Mouse (Mus musculus) c-Kit-positive CD71-positive TER-119-negative erythroid progenitor cells, embryonic 14.5 days (primary cell): Measurements from ENCODE around the gene Amotl1.

ENCODE experiments used
- DNase-seq: peaks from one replicate; pipeline ENCODE4 v3.0.0-alpha.2; 2013; ENCODE audit warnings: low read depth

Amotl1 gene

GRCm38 (mm10) chr9:14641310-14642067, 3.4 kb downstream of the Amotl1 start:
- DNase-seq: no peak

DNA sequence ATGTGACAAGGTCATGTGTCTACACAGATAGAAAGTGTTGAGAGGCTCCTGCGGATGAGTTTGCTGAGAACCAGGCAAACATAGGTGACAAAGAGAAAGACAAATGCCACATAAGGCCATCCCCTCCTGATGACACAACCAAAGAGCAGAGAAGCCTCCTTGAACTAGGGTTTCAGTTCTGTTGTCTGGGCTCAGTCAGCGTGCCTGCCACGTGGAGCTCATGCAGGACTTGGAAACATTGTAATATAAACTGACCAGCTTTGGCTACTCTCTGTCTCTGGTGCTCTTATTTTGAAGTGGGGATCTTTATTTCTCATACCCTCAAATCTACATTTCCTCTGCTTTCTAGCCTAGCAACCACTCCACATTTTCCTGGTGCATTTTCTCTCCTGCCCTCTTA, 8.6 kb downstream of the Amotl1 start:
- no peak for DNase-seq

- DNase-seq: no peak
Measured at GRCm38 (mm10) chr9:14635551-14635950, 9.3 kb downstream of the Amotl1 start.

- DNase-seq: no peak
Measured at GRCm38 (mm10) chr9:14634155-14634554, 10.7 kb downstream of the Amotl1 start.

GRCm38 (mm10) chr9:14632365-14633163, 12.3 kb downstream of the Amotl1 start:
- DNase-seq: no peak

DNA sequence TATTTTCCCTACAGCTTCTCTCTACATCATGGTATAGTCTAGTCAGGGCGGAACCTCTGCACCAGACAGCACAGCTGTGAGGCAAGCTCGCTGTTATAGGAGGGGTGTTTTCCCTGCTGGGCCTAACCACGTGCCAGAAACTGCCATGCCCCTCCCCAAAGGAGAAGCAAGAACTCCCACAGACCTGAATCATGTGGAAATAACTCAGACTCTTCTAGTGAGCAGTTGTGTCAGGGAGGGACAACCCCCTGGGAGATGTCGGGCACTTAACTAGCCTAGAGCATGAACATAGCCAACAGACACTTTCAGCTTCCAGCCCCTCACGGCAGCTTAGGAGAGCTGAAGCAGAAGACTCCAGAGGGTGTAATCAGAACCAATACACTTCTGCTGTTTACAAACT, 13.1 kb downstream of the Amotl1 start:
- DNase-seq: no peak

GRCm38 (mm10) chr9:14627525-14627924, 17.3 kb downstream of the Amotl1 start:
- DNase-seq: no peak

GRCm38 (mm10) chr9:14625961-14626360, 18.9 kb downstream of the Amotl1 start:
- no peak for DNase-seq

- DNase-seq: no peak
Measured at GRCm38 (mm10) chr9:14625024-14625423, 19.8 kb downstream of the Amotl1 start.

- DNase-seq: no peak
Measured at GRCm38 (mm10) chr9:14623928-14624327, 20.9 kb downstream of the Amotl1 start.

- DNase-seq: no peak
Measured at GRCm38 (mm10) chr9:14623250-14623649, 21.6 kb downstream of the Amotl1 start.

- no peak for DNase-seq
Measured at GRCm38 (mm10) chr9:14622848-14623247, 22.0 kb downstream of the Amotl1 start.

GRCm38 (mm10) chr9:14620107-14620506, 24.7 kb downstream of the Amotl1 start:
- no peak for DNase-seq

DNA sequence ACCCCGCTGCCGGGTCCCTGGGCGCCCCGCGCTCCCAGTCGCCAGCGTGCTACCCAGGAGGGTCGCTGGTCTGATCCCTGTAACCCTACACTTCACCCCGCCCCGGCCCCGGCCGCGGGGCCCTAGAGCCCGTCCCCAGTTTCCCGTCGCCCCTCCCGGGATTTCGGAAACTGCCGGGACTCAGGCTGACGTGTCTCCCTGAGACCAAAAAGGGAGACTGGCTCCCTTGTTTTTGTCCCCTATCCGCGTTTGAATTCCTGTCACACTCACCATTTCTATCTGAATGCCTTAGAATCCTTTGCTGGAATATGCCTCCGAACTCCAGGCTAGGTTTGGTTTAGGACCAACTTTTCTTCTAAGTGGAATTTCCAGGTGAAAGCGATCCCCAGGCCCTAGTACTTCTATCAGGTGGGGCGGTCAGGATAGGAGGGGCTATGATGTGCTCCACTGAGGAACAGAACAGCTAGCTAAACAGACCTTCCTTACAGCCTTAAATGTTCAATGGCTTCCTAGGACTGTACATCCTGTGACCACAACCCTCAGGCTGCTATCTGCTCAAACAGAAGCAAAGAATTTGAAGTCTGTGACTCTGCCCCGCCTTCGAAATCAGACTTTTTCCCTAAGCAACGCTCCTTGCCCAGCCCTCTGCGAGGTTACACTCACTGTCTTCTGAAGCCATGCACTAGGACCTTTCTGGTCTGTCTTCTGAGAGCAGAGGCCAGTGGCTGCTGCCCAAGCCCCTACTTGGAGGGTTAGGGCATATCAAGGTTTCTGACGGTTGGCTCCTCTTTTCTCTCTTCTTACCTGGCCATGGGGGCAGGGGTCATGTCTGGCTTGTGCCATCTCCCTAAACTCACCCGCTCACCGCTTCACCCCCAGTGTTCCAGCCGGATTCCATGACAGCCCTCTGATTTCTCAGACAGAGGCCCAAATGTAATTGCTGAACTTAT, 29.6 kb downstream of the Amotl1 start:
- no peak for DNase-seq

GRCm38 (mm10) chr9:14614205-14614930, 30.5 kb downstream of the Amotl1 start:
- no peak for DNase-seq

DNA sequence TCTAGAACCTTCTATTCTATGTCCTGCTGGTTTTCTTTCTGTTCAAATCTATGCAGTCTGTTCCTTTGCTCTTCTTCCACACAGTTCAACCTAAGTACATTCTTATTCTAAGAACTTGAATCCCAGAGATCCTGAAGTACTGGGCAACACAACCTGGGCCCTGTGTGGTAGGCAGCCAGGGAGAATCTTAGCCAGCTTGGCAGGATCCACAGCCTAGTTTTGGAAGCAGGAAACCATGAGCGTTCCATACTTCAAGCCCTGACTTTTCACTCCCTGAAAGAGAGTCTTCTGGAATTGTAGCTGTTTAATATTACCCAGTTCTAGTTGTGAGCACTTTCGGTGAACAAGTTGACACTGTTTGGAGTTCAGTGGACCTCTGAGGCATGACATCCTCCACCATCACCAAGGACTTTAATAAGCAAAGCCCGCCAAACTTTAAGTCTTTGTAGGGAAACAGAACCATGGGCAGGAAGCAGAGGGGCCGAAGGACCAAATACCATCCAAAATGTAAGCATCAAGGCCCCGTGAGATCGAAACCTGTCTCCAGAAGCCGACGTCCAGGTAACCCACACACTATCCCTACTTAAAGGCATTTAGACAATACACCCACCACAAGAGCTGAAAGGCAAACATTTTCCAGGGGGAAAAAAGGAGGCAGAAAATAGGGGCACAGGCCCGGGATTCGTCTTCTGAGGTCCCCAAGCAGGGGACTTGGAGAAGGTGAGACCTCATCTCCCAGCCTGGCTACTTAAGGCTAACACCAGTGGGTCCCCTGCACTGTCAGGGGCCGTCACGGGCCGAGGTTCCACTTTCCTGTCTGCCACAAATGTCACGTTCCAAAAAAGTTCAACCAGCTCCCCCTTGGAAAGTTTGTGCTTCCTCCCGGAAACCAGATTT, 31.3 kb downstream of the Amotl1 start:
- no peak for DNase-seq

- DNase-seq: no peak
Measured at GRCm38 (mm10) chr9:14612588-14612987, 32.3 kb downstream of the Amotl1 start.

GRCm38 (mm10) chr9:14608521-14608920, 36.3 kb downstream of the Amotl1 start:
- no peak for DNase-seq

DNA sequence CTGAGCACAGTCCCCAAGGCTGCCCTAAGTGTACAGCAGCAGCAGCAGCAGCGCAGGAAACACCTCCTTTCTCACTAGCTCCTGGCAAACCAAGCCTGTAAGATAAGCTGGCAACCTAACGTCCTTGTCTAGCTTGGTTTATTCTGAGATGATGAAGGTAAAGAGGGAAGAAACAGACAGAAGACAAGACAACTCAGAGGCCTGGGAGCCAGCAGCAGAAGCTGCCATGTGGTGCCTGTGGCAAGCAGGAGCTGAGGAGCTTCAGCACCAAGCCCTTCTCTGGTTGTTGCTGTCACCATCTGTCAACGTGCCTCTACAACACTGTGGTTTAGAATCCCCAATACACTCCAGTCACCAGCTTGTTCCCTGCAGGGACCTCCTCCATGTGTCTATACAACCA, 37.4 kb downstream of the Amotl1 start:
- DNase-seq: no peak

GRCm38 (mm10) chr9:14605992-14606391, 38.9 kb downstream of the Amotl1 start:
- no peak for DNase-seq

- DNase-seq: no peak
Measured at GRCm38 (mm10) chr9:14604363-14604762, 40.5 kb downstream of the Amotl1 start.
